Mouse (Mus musculus): ENCODE results near the gene Gm10190. TPM values are rescaled to one million over a fixed set of nuclear protein-coding genes. Genes with fewer than 3 reads are reported as not detected.
A peak's percentile ranks its signal among the peaks of the same experiment; 100 is the strongest.

Gene Gm10190
- polyA plus RNA-seq, 1 experiment from 2014 or later = not detected

GRCm38 (mm10) chr17:80367276-80367675 lies 6.1 kb downstream of the Gm10190 start:
- Histone ChIP-seq H3K4me2 (no peak overlapping the region), H3K4me3 (replicated peaks) (no peak overlapping the region), H3K27me3 (peaks cover 7% of the 10 kb centered on the region), H3K36me3 (no peaks in the 10 kb centered on the region), H3K27ac (no peak overlapping the region), H3K9ac (no peak overlapping the region), H3K9me3 (replicated peaks) (no peaks in the 10 kb centered on the region), H3K4me1 (replicated peaks) (no peaks in the 10 kb centered on the region)
- DNase-seq (no peak), ATAC-seq (ENCODE audit: low read depth) (no peak)
- WGBS (ENCODE audit: insufficient replicate concordance) = 67% methylated on average over 5 of the region's 5 CpGs

DNA sequence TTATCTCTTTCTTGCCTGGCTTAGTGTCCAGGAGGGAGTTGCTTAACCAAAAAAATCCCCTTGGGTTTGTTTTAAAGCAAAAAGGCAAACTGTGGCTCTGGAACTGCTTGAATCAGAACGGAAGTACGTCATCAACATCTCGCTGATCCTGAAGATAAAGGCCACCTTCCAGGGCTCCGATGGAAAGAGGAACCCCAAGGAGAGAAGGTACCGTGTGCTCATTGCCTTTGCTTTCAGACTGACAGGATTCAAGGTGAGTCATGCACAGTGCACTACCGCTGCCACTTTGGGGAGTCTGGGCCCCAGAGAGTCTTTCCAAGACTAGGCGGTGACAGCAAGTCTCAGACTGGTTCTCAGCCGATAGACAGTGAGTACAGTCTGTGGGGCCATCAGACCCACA lies 13.1 kb downstream of the Gm10190 start:
- DNase-seq (no peak), ATAC-seq (ENCODE audit: low read depth) (no peak)
- H3K9ac ChIP-seq = no peak overlapping the region
- H3K27me3 ChIP-seq = no peaks in the 10 kb centered on the region
- H3K4me2 ChIP-seq = no peak overlapping the region
- WGBS (ENCODE audit: insufficient replicate concordance) = 69% methylated on average over 8 of the region's 8 CpGs
- H3K9me3 ChIP-seq (replicated peaks) = no peaks in the 10 kb centered on the region
- H3K4me1 ChIP-seq (replicated peaks) = no peaks in the 10 kb centered on the region
- no peak overlapping the region for H3K4me3 ChIP-seq (replicated peaks)
- no peak overlapping the region for H3K27ac ChIP-seq
- H3K36me3 ChIP-seq = no peaks in the 10 kb centered on the region

DNA sequence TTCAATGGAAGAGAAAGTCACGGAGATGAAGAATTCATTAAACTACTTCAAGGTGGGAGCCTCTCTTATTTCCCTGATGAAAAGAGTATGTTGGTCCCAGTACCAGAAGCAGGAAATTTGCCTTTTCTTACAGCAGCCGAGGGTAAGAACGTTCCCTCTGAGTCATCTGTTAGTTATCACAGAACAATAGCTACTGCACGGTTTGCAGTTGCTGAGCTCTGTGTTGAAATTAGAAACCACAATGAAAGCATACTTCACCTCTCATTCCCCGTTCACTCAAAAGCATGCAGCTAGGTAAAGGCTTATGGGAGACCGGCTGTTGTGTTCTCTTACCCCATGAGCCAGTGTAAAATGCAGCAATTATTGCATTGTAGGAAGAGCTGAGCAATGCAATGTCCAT lies 26.1 kb downstream of the Gm10190 start:
- Histone ChIP-seq H3K9ac (no peak overlapping the region), H3K36me3 (no peaks in the 10 kb centered on the region), H3K4me3 (replicated peaks) (no peak overlapping the region), H3K9me3 (replicated peaks) (no peaks in the 10 kb centered on the region), H3K4me2 (no peak overlapping the region), H3K4me1 (replicated peaks) (no peaks in the 10 kb centered on the region), H3K27ac (no peak overlapping the region), H3K27me3 (no peaks in the 10 kb centered on the region)
- no peak for ATAC-seq (ENCODE audit: low read depth)
- DNase-seq = no peak
- 51% methylated on average over 6 of the region's 6 CpGs for WGBS (ENCODE audit: insufficient replicate concordance)

GRCm38 (mm10) chr17:80346591-80347125 lies 26.7 kb downstream of the Gm10190 start:
- Histone ChIP-seq H3K27ac (no peak overlapping the region), H3K4me3 (replicated peaks) (no peak overlapping the region), H3K9me3 (replicated peaks) (no peaks in the 10 kb centered on the region), H3K4me2 (no peak overlapping the region), H3K9ac (no peak overlapping the region), H3K4me1 (replicated peaks) (no peaks in the 10 kb centered on the region), H3K36me3 (no peaks in the 10 kb centered on the region), H3K27me3 (no peaks in the 10 kb centered on the region)
- ATAC-seq (ENCODE audit: low read depth) = no peak
- DNase-seq = no peak
- WGBS (ENCODE audit: insufficient replicate concordance) = 65% methylated on average over 11 of the region's 11 CpGs

DNA sequence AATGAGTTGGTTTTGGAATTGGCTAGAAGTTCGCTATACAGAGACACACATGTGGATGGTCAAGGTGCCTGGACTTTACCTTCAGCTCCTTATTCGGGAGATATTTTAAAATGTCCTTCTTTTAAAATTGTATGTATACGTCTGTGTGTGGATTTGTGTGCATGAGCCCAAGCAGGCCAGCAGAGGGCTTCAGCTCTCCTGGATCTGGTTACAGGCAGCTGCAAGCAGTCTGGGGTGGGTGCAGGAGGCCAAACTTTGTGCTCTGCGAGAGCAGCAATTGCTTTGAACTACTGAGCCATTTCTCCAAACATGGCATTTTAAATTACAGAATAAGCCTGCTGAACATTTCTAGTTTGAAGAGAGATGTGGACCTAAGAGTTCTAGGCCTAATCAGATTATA lies 28.1 kb downstream of the Gm10190 start:
- WGBS (ENCODE audit: insufficient replicate concordance) = 70% methylated on average over 4 of the region's 4 CpGs

DNA sequence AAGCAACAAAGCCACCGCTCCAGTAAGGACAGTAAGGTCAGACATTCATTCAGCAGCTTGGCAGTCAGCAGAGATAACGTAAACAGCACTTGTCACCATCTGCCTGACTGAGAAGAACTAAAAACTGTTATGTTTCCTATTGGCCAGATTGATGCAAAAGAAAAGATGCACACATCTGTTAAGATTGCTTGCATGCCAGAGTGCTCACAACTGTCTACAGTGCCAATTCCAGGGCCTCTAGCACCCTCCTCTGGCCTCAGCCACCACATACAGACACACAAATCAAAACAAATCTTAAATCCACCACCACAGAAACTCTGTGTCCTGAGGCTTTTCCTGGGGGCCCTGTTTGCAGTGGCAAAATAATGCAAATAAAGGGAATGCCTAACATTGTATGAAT lies 41.0 kb downstream of the Gm10190 start:
- Histone ChIP-seq H3K9me3 (replicated peaks) (no peaks in the 10 kb centered on the region), H3K4me3 (replicated peaks) (no peak overlapping the region), H3K27me3 (no peaks in the 10 kb centered on the region), H3K36me3 (no peaks in the 10 kb centered on the region), H3K4me1 (replicated peaks) (no peaks in the 10 kb centered on the region), H3K27ac (no peak overlapping the region), H3K9ac (no peak overlapping the region), H3K4me2 (no peak overlapping the region)
- ATAC-seq (ENCODE audit: low read depth) = no peak
- 67% methylated on average over 2 of the region's 2 CpGs for WGBS (ENCODE audit: insufficient replicate concordance)
- no peak for DNase-seq

More for the DNA sequence above, 28.1 kb downstream of the Gm10190 start:
- H3K9me3 ChIP-seq (replicated peaks) = no peaks in the 10 kb centered on the region
- ATAC-seq (ENCODE audit: low read depth) (no peak), DNase-seq (no peak)
- no peaks in the 10 kb centered on the region for H3K27me3 ChIP-seq
- H3K36me3 ChIP-seq = no peaks in the 10 kb centered on the region
- H3K4me2 ChIP-seq = no peak overlapping the region
- no peak overlapping the region for H3K27ac ChIP-seq
- H3K4me3 ChIP-seq (replicated peaks) = no peak overlapping the region
- H3K9ac ChIP-seq = no peak overlapping the region
- H3K4me1 ChIP-seq (replicated peaks) = no peaks in the 10 kb centered on the region

- ATAC-seq (ENCODE audit: low read depth) = no peak
- no peak overlapping the region for H3K4me3 ChIP-seq (replicated peaks)
- H3K4me1 ChIP-seq (replicated peaks) = no peaks in the 10 kb centered on the region
- H3K36me3 ChIP-seq = no peaks in the 10 kb centered on the region
- no peak overlapping the region for H3K4me2 ChIP-seq
- H3K27ac ChIP-seq = no peak overlapping the region
- 77% methylated on average over 3 of the region's 3 CpGs for WGBS (ENCODE audit: insufficient replicate concordance)
- H3K9ac ChIP-seq = no peak overlapping the region
- no peak for DNase-seq
- H3K9me3 ChIP-seq (replicated peaks) = no peaks in the 10 kb centered on the region
- no peaks in the 10 kb centered on the region for H3K27me3 ChIP-seq
Observed at GRCm38 (mm10) chr17:80326431-80326830, 46.9 kb downstream of the Gm10190 start.

GRCm38 (mm10) chr17:80325456-80325855 lies 47.9 kb downstream of the Gm10190 start:
- Histone ChIP-seq H3K4me1 (replicated peaks) (no peaks in the 10 kb centered on the region), H3K36me3 (no peaks in the 10 kb centered on the region), H3K27ac (no peak overlapping the region), H3K4me2 (no peak overlapping the region), H3K4me3 (replicated peaks) (no peak overlapping the region), H3K9me3 (replicated peaks) (no peaks in the 10 kb centered on the region), H3K9ac (no peak overlapping the region), H3K27me3 (no peaks in the 10 kb centered on the region)
- 72% methylated on average over 5 of the region's 5 CpGs for WGBS (ENCODE audit: insufficient replicate concordance)
- DNase-seq = no peak
- 0 out of 2 replicates have a peak, but pooled peaks have one; percentile 26 for ATAC-seq (ENCODE audit: low read depth)

GRCm38 (mm10) chr17:80324521-80324920 lies 48.8 kb downstream of the Gm10190 start:
- Histone ChIP-seq H3K4me2 (no peak overlapping the region), H3K27me3 (no peaks in the 10 kb centered on the region), H3K9ac (no peak overlapping the region), H3K36me3 (no peaks in the 10 kb centered on the region), H3K27ac (no peak overlapping the region), H3K4me3 (replicated peaks) (no peak overlapping the region), H3K9me3 (replicated peaks) (no peaks in the 10 kb centered on the region), H3K4me1 (replicated peaks) (no peaks in the 10 kb centered on the region)
- ATAC-seq (ENCODE audit: low read depth) = no peak
- WGBS (ENCODE audit: insufficient replicate concordance) = 72% methylated on average over 7 of the region's 7 CpGs
- no peak for DNase-seq

- no peaks in the 10 kb centered on the region for H3K4me1 ChIP-seq (replicated peaks)
- H3K9ac ChIP-seq = no peak overlapping the region
- H3K9me3 ChIP-seq (replicated peaks) = no peaks in the 10 kb centered on the region
- no peak overlapping the region for H3K4me3 ChIP-seq (replicated peaks)
- no peak overlapping the region for H3K4me2 ChIP-seq
- H3K36me3 ChIP-seq = no peaks in the 10 kb centered on the region
- H3K27ac ChIP-seq = no peak overlapping the region
- ATAC-seq (ENCODE audit: low read depth) (no peak), DNase-seq (no peak)
- H3K27me3 ChIP-seq = no peaks in the 10 kb centered on the region
- 30% methylated on average over 8 of the region's 8 CpGs for WGBS (ENCODE audit: insufficient replicate concordance)
Observed at GRCm38 (mm10) chr17:80323658-80324057, 49.7 kb downstream of the Gm10190 start.
